In genomic region chr17:86447101-86447598, GRCm38 (mm10) we compare ENCODE assay signal across 12 mouse cellular contexts. TPM values are rescaled to one million over a fixed set of nuclear protein-coding genes. Genes with fewer than 3 reads are reported as not detected.
DNase-seq lines count a peak whose midpoint lies in the region; ATAC-seq and TF ChIP-seq lines count a peak whose summit lies in the region.
"Had no signal": no experiment of that assay in that cellular context is flagged by ENCODE, and none has a peak within 500 bp of the region (broad histone marks: within the 10 kb centered on the region; RNA-seq: fewer than 3 reads in every experiment).

No protein-coding gene starts in this region.

- no peak for TF ChIP-seq CTCF in thymus, adult 2 months (IDR thresholded peaks at IDR 0.05; ENCODE audit: borderline replicate concordance, control insufficient read depth, extremely low read depth, insufficient read depth, low read length, poor library complexity)
- TF ChIP-seq CTCF in hindbrain, postnatal 0 days (IDR thresholded peaks at IDR 0.05; ENCODE audit: low read depth): no peak

- no peaks in the 10 kb centered on the region for H3K9me3 ChIP-seq in midbrain, embryonic 13.5 days
- no peaks in the 10 kb centered on the region for H3K9me3 ChIP-seq in hindbrain, postnatal 0 days (ENCODE audit: low read length)
- H3K9me3 ChIP-seq: intestine, embryonic 15.5 days; limb, embryonic 15.5 days had no signal

- H3K4me1 ChIP-seq in thymus, adult 2 months (replicated peaks; ENCODE audit: control insufficient read depth, insufficient read depth, low read length): peaks cover 26% of the 10 kb centered on the region
- peaks cover 6% of the 10 kb centered on the region for H3K4me1 ChIP-seq in midbrain, embryonic 13.5 days (replicated peaks)
- H3K4me1 ChIP-seq in hindbrain, postnatal 0 days (ENCODE audit: insufficient read depth, low read length): no peaks in the 10 kb centered on the region

- H3K4me3 ChIP-seq in thymus, adult 2 months (ENCODE audit: control insufficient read depth, insufficient read depth, low read length): no peak overlapping the region
- H3K4me3 ChIP-seq in midbrain, embryonic 13.5 days (replicated peaks): no peak overlapping the region
- no peak overlapping the region for H3K4me3 ChIP-seq in hindbrain, postnatal 0 days (ENCODE audit: low read length)
- H3K4me3 ChIP-seq: intestine, embryonic 15.5 days; limb, embryonic 15.5 days had no signal

- peak; percentile 53 for DNase-seq in adrenal gland, adult 8-10 months
- no peak for DNase-seq in adrenal gland, postnatal 4 days (ENCODE audit: low spot score in 2 of 2)
- peak; percentile 43 for DNase-seq in thymus, adult 2 months
- DNase-seq in thymus, postnatal 10 days (ENCODE audit: low spot score in 2 of 2): no peak
- DNase-seq in kidney, postnatal 25 days: peak; percentile 52 to 66
- DNase-seq in MN1 (ENCODE audit: low spot score): no peak
- no peak for DNase-seq in hindbrain, postnatal 0 days (ENCODE audit: low spot score)
- DNase-seq: gastrocnemius, postnatal 14 days; right cerebral cortex, postnatal 4 days had no signal

- no peak overlapping the region for H3K27ac ChIP-seq in thymus, adult 2 months (ENCODE audit: control insufficient read depth, insufficient read depth, low read length)
- H3K27ac ChIP-seq in midbrain, embryonic 13.5 days: no peak overlapping the region
- H3K27ac ChIP-seq in hindbrain, postnatal 0 days: no peak overlapping the region
- H3K27ac ChIP-seq: intestine, embryonic 15.5 days; limb, embryonic 15.5 days had no signal

- H3K36me3 ChIP-seq in thymus, adult 2 months (ENCODE audit: control insufficient read depth, insufficient read depth, low read length): no peaks in the 10 kb centered on the region
- no peaks in the 10 kb centered on the region for H3K36me3 ChIP-seq in midbrain, embryonic 13.5 days
- H3K36me3 ChIP-seq in hindbrain, postnatal 0 days (ENCODE audit: insufficient read depth, low read length): no peaks in the 10 kb centered on the region
- H3K36me3 ChIP-seq: intestine, embryonic 15.5 days; limb, embryonic 15.5 days had no signal

- H3K9ac ChIP-seq in midbrain, embryonic 13.5 days (replicated peaks): no peak overlapping the region
- no peak overlapping the region for H3K9ac ChIP-seq in hindbrain, postnatal 0 days (replicated peaks; ENCODE audit: low read length)
- H3K9ac ChIP-seq: intestine, embryonic 15.5 days; limb, embryonic 15.5 days had no signal

- WGBS in thymus, adult 2 months: 13% methylated on average over 4 of the region's 4 CpGs
- WGBS in midbrain, embryonic 13.5 days: 86% methylated on average over 4 of the region's 4 CpGs
- 74% methylated on average over 4 of the region's 4 CpGs for WGBS in hindbrain, postnatal 0 days

- H3K27me3 ChIP-seq in thymus, adult 2 months (ENCODE audit: control insufficient read depth, insufficient read depth, low read length): no peaks in the 10 kb centered on the region
- no peaks in the 10 kb centered on the region for H3K27me3 ChIP-seq in midbrain, embryonic 13.5 days
- H3K27me3 ChIP-seq in hindbrain, postnatal 0 days (ENCODE audit: insufficient read depth, low read length): no peaks in the 10 kb centered on the region
- H3K27me3 ChIP-seq: intestine, embryonic 15.5 days; limb, embryonic 15.5 days had no signal

- H3K4me2 ChIP-seq in midbrain, embryonic 13.5 days (replicated peaks): no peak overlapping the region
- no peak overlapping the region for H3K4me2 ChIP-seq in hindbrain, postnatal 0 days (ENCODE audit: low read depth, low read length)
- H3K4me2 ChIP-seq: intestine, embryonic 15.5 days; limb, embryonic 15.5 days had no signal

- no peak for TF ChIP-seq POLR2A in thymus, adult 2 months (IDR thresholded peaks at IDR 0.05; ENCODE audit: control insufficient read depth, extremely low read depth, insufficient read depth, low read length, poor library complexity)

- no peak for ATAC-seq in midbrain, embryonic 13.5 days
- ATAC-seq in hindbrain, postnatal 0 days: no peak
- ATAC-seq: intestine, embryonic 15.5 days had no signal

RNA-seq across cellular contexts. Expression of gene Gm10309, which starts 57.9 kb away (rescaled TPM):
- total RNA-seq in adrenal gland, adult 8-10 months (2022): under 1 TPM in 1 of 4 experiments, not detected in 3; 0.28 TPM
- under 1 TPM in 1 of 2 experiments, not detected in 1; 0.25 TPM for total RNA-seq in adrenal gland, postnatal 4 days (2021)
- not detected in 2 replicates for polyA plus RNA-seq in thymus, adult 2 months (2012; rRNA removed)
- 0.19 and 0.38 TPM in 2 replicates for polyA plus RNA-seq in midbrain, embryonic 13.5 days (2015; fragmentation: Nextera tagmentation; extraction: Ambion mirVana)
- total RNA-seq in hindbrain, postnatal 0 days (2014; rRNA removed): not detected in 2 replicates
- 0.14 and 0.30 TPM in 2 replicates for polyA plus RNA-seq in hindbrain, postnatal 0 days (2015; fragmentation: Nextera tagmentation; extraction: Ambion mirVana)
- total RNA-seq: gastrocnemius, postnatal 14 days had no signal

Comparison
In these comparisons a context has a peak if more than half of its experiments do, and no peak if none do; other contexts are left out.
1. DNase-seq: peak in adrenal gland, adult 8-10 months (single experiment), thymus, adult 2 months (single experiment) and kidney, postnatal 25 days (2 of 2); none in adrenal gland, postnatal 4 days (0 of 2), thymus, postnatal 10 days (0 of 2), MN1 (single experiment) and hindbrain, postnatal 0 days (single experiment).